Mouse (Mus musculus): Measurements from ENCODE around the gene Map2k5.

Map2k5 gene

DNA sequence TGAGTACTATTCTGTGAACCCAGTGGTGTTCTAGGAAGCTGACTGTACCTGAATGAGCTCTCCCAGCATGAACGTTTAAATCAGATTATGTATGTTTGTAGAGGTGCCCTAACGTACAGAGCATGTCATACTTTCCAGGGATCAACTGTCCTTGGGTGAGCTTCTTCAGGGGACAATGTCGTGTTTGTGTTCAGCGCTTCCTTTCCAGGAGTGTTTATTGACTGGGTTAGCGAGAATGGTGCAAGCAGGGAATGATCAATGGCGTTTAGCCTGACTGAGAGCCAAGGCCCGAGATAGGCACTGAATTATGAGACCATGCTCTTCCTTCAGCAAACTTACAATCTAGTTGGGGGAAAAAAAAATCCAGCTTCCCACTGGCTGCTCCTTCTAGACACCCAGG is 193.8 kb downstream of the Map2k5 start:
- DNase-seq (ENCODE audit: low spot score): no peak

DNA sequence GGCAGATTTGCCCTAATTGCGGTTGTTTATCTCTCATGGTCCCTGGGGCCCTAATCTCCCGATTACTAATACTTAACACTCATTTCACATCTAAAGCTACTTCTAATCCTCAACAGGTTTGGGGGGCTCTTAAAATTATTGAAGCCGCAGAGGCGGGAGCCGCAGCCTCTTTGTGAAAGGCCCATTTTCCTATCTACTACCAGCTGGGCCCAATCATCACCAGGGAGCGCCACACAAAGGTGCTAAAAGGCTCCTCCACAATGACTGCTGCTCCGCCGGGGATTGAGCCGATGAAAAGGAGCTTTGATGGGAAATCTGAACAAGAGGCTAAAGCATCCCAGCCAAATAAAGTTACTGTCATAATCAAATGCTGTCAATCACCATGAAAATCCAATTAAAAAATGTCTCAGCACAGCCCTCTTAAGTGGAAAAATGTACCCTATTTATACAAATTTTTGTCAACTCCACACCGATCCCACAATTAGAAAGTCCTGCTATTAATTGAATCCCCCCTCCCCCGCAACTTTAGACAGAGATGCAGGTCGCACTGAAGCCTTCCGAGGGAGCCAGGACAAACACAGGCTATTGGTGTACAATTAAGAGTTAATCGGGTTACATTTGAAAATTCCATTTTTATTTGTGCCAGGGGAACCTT is 195.3 kb downstream of the Map2k5 start:
- DNase-seq (ENCODE audit: low spot score): no peak

DNA sequence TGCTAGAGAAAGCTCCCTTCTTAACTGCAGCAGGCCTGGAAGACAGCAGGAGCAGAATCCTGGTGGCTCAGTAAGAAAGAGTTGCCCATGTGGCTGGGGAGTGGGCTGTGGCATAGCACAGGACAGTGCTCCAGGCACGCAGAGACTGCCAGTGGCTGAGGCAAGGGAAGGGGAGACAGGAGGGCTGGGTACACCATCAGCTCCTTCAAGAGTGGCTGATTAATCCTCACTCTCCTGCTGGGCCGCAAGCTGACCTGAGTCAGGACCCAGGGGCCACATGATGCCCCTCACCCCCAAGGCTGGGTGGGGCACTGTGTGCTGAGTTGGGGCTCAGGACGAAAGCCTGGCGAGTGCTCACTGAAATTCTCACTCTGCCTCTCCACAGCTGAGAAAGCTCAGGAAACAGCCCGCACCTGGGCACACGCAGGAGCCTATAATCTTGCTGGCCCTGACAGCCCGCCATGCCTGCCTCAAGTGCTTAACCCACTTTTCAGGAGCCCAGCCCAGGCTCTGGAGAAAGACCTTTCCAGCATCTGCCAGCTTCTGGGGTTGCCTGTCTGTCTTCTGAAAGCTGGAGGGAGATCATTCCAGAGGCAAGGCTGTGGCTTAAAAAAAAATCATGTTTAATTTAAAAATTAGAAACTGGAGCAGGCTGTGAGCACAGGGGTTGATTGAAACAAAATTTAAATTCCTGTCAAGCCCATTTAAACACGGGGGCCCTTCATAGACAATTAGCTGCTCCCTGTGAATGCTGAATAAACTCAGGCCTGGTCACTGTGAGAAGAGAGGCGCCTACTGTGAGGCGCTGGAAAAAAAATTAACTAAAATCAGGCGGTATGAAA is 196.1 kb downstream of the Map2k5 start:
- DNase-seq (ENCODE audit: low spot score): no peak

DNA sequence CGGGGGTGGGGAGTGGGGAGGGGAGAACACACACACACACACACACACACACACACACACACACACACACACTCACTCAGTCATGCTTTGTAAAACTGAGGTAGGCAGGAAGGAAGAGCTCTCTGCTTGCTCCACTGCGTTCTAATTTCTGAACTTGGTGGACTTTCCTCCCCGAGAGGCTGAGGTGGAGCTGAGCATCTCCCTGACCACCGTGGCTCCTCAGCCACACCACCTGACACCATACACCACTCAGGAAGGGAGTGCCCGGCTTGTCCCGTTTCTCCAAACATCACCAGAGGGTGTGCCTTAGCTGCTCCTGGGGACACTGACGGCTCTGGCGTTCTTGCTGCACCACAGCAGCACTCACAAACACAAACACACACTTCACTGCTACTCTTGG is 199.4 kb downstream of the Map2k5 start:
- no peak for DNase-seq (ENCODE audit: low spot score)

DNA sequence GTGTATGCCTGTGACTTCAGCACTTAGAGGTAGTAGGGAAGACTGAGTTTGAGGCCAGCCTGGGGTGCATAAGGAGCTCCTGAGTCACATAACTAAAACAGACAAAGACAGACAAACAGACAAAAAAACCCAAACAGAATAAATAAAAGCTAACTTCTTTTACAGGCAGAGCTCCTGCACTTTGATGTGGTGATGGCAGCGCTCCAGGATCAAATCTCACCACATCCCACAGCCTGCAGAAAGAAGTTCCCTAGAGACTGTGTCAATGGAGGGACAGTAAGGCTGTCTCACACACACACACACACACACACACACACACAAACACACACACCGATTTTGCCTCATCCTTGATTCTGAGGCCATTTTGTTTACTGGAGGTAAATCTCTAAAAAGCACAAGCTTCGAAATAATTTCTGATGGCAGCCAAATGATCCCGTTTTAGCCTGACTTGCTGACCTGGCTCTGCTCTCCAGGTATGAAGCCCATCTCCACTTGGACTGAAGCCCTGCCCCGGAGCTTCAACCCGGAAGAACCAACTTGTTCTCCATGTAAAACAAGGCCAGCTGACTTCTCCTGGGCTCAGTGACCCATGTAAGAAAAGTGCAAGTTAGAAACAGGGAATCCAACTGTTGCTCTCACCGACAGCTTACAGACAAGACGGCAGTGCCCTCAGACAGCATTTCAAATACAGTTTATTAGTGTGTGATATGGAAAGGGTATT is 203.5 kb downstream of the Map2k5 start:
- no peak for DNase-seq (ENCODE audit: low spot score)

DNA sequence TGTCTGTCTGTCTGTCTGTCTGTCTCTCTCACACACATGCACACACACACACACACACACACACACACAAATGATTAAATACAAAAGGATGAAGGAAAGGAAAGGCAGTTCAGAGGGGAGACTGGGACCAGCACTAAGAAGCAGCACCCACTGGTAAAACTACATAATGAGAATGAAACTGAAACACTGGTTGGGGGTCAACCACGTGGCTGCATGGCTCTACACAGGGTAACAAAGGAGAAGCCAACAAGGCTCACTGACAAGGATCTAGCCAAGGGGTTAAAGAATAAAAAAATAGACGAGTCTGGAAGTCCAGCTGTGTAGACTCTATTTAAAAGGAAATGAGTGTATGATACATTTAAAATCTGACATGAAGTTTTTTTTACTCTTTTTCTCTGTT is 205.8 kb downstream of the Map2k5 start:
- no peak for DNase-seq (ENCODE audit: low spot score)

DNA sequence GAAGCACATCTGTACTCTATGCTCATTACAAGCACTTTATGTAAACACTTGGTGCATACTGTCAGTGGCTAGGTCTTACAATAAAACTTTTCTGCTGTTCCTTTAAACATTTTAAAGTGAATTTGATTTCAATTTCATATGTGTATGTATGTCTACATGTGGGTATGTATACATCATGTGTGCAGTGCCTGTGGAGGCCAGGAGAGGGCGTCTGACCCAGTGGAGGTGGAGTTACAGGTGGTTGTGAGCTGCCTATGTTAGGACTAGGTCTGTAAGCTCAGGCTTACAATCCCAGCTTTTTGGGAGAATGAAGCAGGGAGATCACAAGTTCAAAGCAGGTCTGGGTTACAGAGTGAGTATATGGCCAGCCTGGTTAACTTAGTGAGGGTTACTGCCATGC is 208.6 kb downstream of the Map2k5 start:
- DNase-seq (ENCODE audit: low spot score): no peak

DNA sequence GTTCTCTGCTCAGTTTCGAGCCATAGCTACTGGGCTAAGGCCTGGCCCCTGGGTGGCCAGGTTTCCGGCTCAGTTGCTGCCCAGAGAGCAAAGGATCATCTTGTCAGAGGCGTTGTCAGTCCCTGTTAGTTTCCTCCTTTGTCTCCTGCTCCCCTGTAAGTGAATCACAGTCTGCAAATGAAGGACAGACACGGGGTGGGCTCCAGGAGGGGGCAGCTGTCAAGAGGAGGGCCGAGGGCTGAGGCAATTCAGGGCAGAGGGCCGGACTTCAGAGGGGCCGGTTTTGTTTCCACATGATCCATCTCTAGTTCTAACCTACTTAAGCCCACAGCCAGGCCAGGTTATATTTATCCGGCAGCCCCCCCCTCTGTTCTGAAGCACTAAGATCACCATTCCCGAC is 212.6 kb downstream of the Map2k5 start:
- DNase-seq (ENCODE audit: low spot score): no peak

DNA sequence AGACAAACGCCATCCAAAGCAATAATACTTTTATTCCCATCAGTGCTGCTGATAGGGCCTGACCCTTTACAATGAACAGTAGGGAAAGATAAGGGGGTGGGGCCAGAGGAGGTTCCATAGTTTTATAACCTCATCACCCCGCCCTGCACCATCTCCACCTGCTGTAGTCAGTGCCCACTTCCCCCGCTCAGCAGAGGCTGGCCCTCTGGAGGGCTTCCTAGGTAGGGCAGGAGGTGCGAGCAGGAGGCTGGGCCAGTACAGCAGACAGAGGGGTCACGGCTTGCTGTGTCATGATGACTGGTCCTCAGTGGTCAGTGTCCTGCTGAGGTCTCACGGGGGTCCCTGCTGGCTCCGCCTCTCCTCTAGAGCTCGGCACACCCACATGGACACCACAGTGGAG is 213.9 kb downstream of the Map2k5 start:
- no peak for DNase-seq (ENCODE audit: low spot score)

DNA sequence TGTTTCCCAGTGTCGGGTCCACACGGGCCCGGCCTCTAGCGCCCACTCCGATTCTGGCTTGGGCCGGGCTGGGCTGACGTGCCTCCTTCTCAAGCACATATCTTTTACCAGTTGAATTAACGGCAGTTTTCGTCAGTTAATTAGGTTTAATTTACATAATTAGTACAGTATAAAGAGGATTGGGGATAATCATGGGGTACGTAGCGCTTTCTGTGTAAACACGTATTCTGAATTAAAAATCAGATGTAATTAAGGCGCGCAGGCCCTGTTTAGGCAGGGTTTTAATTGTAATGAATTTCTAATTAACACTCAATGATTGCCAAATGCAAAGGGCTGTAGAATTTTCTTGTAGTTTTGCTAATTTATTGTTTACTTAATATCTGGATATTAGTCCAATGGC is 225.8 kb downstream of the Map2k5 start:
- DNase-seq (ENCODE audit: low spot score): no peak

DNA sequence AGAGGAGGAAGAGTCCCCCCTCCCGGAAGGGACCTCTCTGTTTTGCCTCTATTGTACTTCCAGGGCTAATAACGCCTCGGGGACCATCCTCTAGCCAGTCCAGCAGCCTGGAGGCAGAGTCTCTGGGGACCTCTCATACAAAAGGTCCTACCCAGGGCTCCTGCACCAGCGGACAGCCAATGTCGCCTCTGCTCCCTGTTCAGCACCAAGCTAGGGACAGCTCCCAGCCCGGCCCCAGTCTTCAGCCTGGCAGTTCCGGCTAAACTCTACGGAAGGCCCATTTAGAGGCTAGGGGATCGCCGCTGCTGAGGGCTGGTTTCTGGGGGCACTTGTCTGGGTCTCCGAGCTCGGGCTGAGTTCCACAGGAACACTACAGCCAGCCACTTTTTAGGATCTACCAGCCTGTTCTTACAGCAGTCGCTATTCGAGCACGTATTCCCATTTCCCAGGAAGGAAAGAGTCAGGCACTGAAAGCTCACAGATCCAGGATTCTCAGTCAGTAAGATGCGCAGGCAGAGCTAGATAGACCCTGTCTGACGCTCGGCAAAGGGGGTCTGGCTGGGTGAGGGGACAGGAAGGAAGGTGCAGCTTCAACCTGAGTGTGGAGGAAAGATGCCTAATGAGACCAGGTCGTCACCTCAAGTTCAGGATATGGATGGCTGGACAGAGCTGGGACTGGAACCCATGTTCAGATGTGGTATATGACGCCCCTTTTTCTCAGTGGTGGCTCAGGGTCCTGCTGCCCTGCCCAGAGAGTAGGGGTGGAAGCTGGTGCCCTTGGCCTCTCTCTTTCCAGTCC is 226.4 kb downstream of the Map2k5 start:
- no peak for DNase-seq (ENCODE audit: low spot score)

DNA sequence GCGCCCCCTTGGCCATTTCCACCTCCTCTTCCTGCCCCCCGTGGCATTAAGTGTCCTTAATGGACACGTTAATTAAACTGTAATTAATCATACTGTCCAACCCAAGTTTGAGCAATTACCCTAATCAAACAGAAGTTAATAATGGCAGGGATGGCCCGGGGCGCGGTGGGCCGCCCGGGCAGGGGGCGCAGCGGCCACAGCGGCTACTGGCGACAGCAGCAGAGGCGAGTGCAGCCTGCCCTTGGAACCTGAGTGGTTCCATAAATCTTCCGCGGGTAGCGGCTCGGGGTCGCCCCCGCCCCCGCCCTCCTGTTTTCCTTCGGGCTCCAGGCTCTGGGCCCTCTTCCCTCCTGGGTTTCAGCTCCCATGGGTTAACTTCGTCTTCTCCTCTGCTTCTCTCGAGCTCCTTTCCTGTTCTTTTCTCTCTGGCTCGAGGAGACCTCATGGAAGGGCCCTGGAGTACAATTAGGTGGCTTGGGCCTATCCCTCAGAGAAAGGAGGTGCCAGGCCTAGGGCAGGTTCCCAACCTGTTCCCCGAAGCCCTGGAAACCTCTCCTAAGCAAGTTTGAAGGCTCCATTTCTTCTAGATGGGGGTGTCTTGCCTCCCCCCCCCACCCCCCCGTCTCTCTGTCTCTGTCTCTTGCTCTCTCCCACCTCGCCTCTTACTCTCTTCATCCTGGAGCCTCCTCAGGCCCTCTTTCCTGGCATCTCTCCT is 227.5 kb downstream of the Map2k5 start:
- DNase-seq (ENCODE audit: low spot score): no peak

DNA sequence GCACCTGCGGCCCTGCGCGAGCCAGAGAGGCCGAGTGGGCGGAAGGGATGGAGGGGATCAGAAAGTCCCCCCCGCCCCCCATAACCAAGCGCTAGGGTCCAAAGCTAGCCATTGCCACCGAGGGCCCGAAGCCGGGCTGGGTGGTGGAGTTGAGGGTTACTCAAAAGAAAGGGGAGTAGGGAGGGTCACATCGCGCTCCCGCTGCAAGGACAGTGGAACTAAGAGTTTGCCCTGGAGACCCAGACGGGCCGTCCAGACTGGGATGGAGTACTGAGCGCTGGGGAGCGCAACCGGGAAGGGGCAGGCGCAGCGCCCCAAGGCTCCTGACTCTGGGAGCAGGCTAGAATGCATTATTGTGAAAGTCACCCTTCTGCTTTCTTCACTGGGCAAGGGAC is 228.3 kb downstream of the Map2k5 start:
- DNase-seq (ENCODE audit: low spot score): no peak

DNA sequence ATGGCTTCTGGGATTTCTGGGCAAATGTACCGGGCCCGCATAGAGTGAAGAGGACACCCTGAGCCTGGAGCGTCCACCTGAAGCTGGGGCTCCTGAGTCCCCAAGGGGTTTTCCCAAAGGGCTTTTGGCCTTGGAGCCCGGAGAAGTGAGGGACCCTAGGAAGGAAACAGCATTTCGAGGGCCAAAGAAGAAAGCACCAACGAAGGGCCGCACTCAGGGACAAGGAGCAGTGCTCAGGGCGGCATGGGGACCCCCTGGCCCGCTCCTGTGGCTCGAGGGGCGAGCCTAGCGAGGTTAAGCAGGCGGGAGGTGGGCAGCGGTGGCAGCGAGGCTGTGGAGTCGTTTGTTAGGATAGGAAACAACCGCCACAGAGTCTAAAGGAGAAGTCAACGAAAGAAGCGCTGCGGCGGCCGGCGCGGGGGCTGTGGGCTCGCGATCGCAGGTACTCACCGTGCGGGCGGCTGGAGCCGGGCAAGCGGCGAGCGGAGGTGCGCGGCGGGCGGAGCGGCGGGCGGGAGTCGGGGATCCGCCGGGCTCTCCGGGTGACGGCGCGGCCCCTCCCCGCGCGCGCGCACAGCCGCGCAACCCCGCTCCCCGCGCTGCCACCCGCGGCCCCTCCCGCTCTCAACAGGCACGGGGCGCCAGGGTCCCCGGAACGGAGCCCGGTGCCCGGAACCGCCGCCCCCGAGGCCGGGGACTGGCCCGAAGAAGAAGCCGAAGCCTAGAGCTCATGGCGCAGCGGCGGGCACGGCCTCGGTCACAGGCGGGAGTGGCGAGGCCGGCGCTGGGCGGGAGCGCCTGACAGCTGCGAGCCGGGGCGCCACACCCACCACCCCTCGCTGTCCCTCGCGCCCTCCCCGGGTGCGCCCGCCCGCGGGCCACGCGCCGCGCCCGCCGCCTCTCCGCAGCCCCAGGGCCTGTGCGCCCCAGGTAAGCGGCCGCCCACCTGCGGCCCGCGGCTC is 229.0 kb downstream of the Map2k5 start, which contains the start of gene Skor1:
Gene Skor1, minus strand, starts transcription at position 552 of the 962 bp plus-strand sequence.
- no peak for DNase-seq (ENCODE audit: low spot score)

DNA sequence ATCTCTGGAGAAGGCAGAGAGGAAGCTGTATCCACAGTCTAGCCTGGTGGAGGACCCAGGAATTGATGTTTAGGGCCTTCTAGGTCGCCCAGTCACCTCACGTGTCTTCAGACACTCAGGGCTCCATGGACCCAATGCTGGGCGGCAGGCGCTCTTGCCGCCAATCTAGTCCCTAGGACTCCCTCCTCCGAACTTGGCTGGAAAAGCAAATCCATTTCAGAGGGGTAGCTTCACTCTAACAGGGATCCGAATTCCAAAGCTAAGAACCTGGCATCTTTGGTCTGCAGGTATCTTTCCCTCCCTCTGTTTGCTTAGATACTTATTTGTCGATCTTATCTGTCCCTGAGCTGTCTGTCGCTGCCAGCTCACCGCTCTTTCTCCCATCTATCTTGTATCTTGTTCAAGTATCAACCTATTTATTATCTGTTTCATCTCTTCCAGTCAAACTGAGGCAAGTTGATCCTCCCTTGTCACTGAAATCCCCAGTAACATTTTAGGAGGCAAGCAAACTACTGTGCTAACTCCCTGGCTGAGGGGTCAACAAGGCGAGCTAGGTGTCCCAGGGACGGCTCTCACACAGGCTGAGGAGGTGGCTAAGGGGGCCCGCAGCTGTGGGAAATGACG is 229.8 kb downstream of the Map2k5 start:
- no peak for DNase-seq (ENCODE audit: low spot score)

DNA sequence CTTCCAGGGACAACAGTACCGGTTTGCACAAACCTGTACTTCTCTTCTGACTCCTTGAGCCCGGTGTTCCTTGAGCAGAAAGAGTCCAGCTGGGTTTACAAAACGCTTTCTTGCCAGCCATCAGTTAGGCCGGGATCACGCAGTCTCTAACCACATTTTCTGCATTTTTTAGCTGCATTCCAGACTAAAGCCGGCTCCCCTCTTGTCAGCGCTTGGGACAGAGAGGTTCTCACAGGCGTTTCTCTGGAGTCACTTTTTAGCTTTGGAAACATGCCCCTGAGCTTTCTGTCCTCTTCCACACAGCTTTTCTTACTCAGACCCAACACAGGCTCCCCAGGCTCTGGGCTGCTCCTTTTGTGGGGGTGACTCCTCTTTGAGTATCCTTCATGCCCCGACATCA is 230.4 kb downstream of the Map2k5 start:
- no peak for DNase-seq (ENCODE audit: low spot score)

DNA sequence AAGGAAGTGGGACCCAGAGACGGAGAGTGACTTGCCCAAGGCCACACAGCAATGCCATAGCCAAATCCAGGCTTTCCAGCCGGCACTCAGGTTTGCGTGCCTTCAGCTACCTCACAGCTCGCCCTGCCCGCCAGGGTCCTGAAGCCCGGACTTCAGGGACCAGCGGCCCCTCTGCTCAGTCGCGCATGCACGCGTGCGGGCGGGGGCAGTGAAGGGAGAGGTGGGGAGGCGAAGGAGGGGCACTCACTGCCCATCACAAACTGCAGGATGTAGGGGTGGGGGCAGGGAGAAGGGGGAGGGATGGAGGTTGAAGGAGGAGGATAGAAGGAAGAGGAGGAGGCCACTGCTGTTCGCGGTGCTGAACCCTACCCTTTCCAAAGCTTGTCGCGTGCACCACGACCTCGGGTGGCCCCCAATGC is 230.8 kb downstream of the Map2k5 start:
- DNase-seq (ENCODE audit: low spot score): no peak

DNA sequence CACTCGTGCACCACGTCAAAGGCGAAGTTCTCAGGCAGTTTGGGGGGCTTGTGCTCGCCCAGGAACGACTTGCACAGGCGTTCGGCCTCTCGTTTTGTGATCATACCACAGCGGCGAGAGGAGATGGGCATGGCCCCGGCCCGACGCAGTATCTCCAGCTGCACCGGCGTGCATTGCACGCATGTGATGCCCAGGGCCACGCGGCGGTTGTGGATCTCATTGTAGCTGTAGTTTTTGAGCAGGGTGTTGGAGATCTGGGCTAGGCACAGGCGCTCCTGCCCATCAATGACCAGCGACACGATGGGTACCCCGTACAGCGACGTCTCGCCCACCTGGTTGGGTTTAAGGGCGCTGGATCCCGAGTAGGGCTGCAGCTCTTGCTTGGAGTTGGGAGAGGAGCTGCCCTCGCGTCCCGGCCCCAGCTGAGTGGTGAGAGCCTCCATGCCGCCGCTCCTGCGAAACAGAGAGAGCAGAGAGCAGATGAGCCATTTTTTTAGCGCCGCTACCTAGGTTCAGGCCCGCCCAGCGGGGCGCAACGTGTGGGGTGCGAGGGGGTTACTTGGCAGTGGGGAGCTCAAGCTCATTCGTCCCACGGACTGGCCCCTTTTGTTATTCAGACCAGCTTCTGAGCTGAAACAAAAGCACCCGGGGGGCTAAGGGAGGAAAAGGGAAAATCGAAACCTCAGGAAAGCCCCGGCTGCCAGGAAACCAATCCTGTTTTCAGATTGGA is 231.4 kb downstream of the Map2k5 start:
- DNase-seq (ENCODE audit: low spot score): no peak
